Mouse (Mus musculus): ENCODE results near the gene Epha4. TPM values are rescaled to one million over a fixed set of nuclear protein-coding genes. Genes with fewer than 3 reads are reported as not detected.

Epha4 gene
- polyA plus RNA-seq (2015; fragmentation: Nextera tagmentation; extraction: Ambion mirVana) = 0.95 and 2.7 TPM in 2 replicates

GRCm38 (mm10) chr1:77514963-77515650 lies at the start of gene Epha4:
Epha4 (minus strand) TSS chr1:77515088.

Small RNA genes within 50 kb of the gene (microRNA-seq; reads per million reads assigned to microRNA genes)
- gene Mir6352 (ENCODE audit: borderline replicate concordance, insufficient number of aligned reads) = not detected

All from adrenal gland, postnatal 0 days (tissue).